Mouse (Mus musculus) testis, adult 2 months (tissue): ENCODE measurements around the gene Atp8b4. TPM values are rescaled to one million over a fixed set of nuclear protein-coding genes. Genes with fewer than 3 reads are reported as not detected.

Experiments used
- H3K27ac ChIP-seq: fragments of 200-500 bp; 2 replicates; pipeline ENCODE4 v1.5.1; 2012; ENCODE audit warnings: low read depth, low read length; ENCODE audit not compliant: control insufficient read depth, insufficient read depth
- H3K27me3 ChIP-seq: fragments of 200-500 bp; 2 replicates; pipeline ENCODE4 v1.6.1; 2012; ENCODE audit warnings: mild to moderate bottlenecking, low read length, moderate library complexity; ENCODE audit not compliant: control insufficient read depth, insufficient read depth
- H3K36me3 ChIP-seq: fragments of 200-500 bp; 2 replicates; pipeline ENCODE4 v1.6.1; 2012; ENCODE audit warnings: mild to moderate bottlenecking, low read length; ENCODE audit not compliant: control insufficient read depth, insufficient read depth
- H3K4me1 ChIP-seq: fragments of 200-500 bp; 2 replicates; pipeline ENCODE4 v1.6.1; 2012; ENCODE audit warnings: low read length; ENCODE audit not compliant: control insufficient read depth, insufficient read depth
- H3K4me3 ChIP-seq: fragments of 200-500 bp; 2 replicates; pipeline ENCODE4 v1.5.1; 2012; ENCODE audit warnings: low read depth, mild to moderate bottlenecking, low read length, moderate library complexity, mixed read lengths; ENCODE audit not compliant: control insufficient read depth
- CTCF ChIP-seq: fragments of 200-500 bp; IDR thresholded peaks from 2 replicates; pipeline ENCODE4 v1.5.1; 2012; ENCODE audit warnings: low read depth, mild to moderate bottlenecking, inconsistent platforms, low read length, moderate library complexity; ENCODE audit not compliant: control insufficient read depth, insufficient read depth, insufficient replicate concordance
- POLR2A ChIP-seq: fragments of 200-500 bp; IDR thresholded peaks from 2 replicates; pipeline ENCODE4 v1.6.1; 2012; ENCODE audit warnings: low read depth, mild to moderate bottlenecking, inconsistent platforms, low read length, moderate library complexity; ENCODE audit not compliant: control insufficient read depth
- polyA plus RNA-seq: library from polyadenylated mRNA; depleted of rRNA; stranded (reverse); fragments of >200 nt; gene quantifications from 2 replicates; pipeline ENCODE4 v1.2.3, GENCODE M21; 2012

Gene Atp8b4
- polyA plus RNA-seq, 1 experiment: 0.32 TPM

GRCm38 (mm10) chr2:126341521-126341920 is 159.0 kb downstream of the Atp8b4 start:
- H3K4me3 ChIP-seq: no peak overlapping the region
- H3K4me1 ChIP-seq: no peaks in the 10 kb centered on the region
- TF ChIP-seq CTCF: no peak
- H3K36me3 ChIP-seq: no peaks in the 10 kb centered on the region
- no peaks in the 10 kb centered on the region for H3K27me3 ChIP-seq
- no peak overlapping the region for H3K27ac ChIP-seq

- no peak overlapping the region for H3K27ac ChIP-seq
- no peaks in the 10 kb centered on the region for H3K4me1 ChIP-seq
- H3K36me3 ChIP-seq: no peaks in the 10 kb centered on the region
- no peak for TF ChIP-seq POLR2A
- H3K4me3 ChIP-seq: no peak overlapping the region
- no peaks in the 10 kb centered on the region for H3K27me3 ChIP-seq
These were observed 160.3 kb downstream of the Atp8b4 start for GRCm38 (mm10) chr2:126340201-126340600.

DNA sequence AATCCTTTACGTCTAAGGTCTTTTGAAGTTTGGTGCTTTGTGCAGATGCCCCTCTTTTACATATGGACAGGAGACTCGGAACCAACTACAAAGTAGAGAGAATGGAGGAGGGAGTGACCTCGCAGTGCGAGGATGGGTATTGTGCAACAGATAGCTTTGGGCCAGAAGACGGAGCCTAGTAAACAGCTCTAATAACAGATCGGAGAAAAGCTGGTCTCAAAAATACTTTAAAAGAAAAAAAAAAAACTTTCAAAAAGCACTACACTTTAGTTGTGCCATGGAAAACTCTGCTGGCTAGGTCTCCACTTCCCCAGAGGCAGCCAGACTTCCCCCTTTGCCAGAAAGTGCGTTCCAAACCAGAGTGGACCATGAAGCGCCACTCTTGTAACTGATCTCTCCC is 161.0 kb downstream of the Atp8b4 start:
- no peak for TF ChIP-seq CTCF
- no peak for TF ChIP-seq POLR2A
- Histone ChIP-seq H3K36me3 (no peaks in the 10 kb centered on the region), H3K27ac (no peak overlapping the region), H3K27me3 (no peaks in the 10 kb centered on the region), H3K4me1 (no peaks in the 10 kb centered on the region), H3K4me3 (no peak overlapping the region)

DNA sequence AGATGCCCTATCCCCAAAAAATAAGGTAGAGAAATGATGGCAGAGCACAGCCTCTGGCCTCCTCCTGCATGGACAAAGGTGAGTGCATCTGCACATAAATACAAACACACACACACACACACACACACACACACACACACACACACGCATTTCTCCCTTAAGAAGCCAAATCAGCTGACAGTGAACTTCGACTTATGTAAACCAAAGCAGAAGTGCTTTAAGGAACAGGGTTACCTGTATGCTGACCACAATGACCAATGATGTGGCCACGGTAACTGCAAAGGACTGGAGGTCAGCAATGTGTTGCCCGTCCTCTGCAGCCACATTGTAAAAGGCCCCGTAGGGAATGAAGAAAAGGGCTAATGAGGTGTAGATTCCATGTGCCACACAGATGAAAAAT is 163.3 kb downstream of the Atp8b4 start:
- Histone ChIP-seq H3K4me3 (no peak overlapping the region), H3K4me1 (no peaks in the 10 kb centered on the region), H3K36me3 (no peaks in the 10 kb centered on the region), H3K27me3 (no peaks in the 10 kb centered on the region), H3K27ac (no peak overlapping the region)
- TF ChIP-seq CTCF: no peak
- TF ChIP-seq POLR2A: no peak

DNA sequence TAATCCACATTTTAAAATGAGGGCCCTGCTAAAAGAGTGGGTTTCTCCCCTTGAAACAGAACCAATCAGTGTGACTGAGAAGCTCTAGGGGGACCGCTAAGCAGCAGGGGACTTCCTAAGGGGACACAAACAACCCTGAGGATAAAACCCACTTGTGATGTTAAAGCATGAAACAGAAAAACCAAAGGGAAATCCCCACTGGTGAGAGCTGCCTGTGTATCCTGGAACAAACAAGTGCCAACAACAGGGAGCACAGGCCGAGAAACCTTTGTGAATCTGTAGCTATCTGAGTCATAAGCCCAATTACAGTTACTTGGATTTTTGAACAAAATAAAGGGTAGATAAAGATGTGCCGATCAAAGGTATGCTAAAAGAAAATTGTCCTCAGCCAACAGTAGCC is 168.7 kb downstream of the Atp8b4 start:
- no peak overlapping the region for H3K27ac ChIP-seq
- no peaks in the 10 kb centered on the region for H3K36me3 ChIP-seq
- H3K4me3 ChIP-seq: no peak overlapping the region
- no peak for TF ChIP-seq POLR2A
- no peak for TF ChIP-seq CTCF
- no peaks in the 10 kb centered on the region for H3K27me3 ChIP-seq
- no peaks in the 10 kb centered on the region for H3K4me1 ChIP-seq

GRCm38 (mm10) chr2:126323206-126323605 is 177.3 kb downstream of the Atp8b4 start:
- Histone ChIP-seq H3K4me1 (peaks cover 2% of the 10 kb centered on the region), H3K4me3 (peak overlapping the region; percentile 41)
- TF ChIP-seq CTCF (no peak), POLR2A (no peak)

GRCm38 (mm10) chr2:126322631-126323031 is 177.8 kb downstream of the Atp8b4 start:
- Histone ChIP-seq H3K4me1 (peaks cover 2% of the 10 kb centered on the region), H3K27ac (no peak overlapping the region), H3K27me3 (no peaks in the 10 kb centered on the region), H3K36me3 (no peaks in the 10 kb centered on the region), H3K4me3 (peak overlapping the region; percentile 41)
- no peak for TF ChIP-seq POLR2A
- no peak for TF ChIP-seq CTCF

More at GRCm38 (mm10) chr2:126323206-126323605, 177.3 kb downstream of the Atp8b4 start:
- Histone ChIP-seq H3K27me3 (no peaks in the 10 kb centered on the region), H3K36me3 (no peaks in the 10 kb centered on the region), H3K27ac (no peak overlapping the region)

- TF ChIP-seq POLR2A (no peak), CTCF (no peak)
- H3K4me3 ChIP-seq: no peak overlapping the region
- H3K27me3 ChIP-seq: no peaks in the 10 kb centered on the region
- peaks cover 2% of the 10 kb centered on the region for H3K4me1 ChIP-seq
- H3K36me3 ChIP-seq: no peaks in the 10 kb centered on the region
- no peak overlapping the region for H3K27ac ChIP-seq
These were observed 182.4 kb downstream of the Atp8b4 start for GRCm38 (mm10) chr2:126318071-126318470.
